Mouse (Mus musculus): ENCODE data around the gene Nbeal1.
A peak's percentile ranks its signal among the peaks of the same experiment; 100 is the strongest.
"Not testable (repeated sequence)": the region's sequence is repeated elsewhere in the genome, so short reads cannot be mapped to it uniquely, and the experiment has no call there.

Gene Nbeal1

GRCm38 (mm10) chr1:60179932-60180783 lies at the start of gene Nbeal1:
Nbeal1 (plus strand) TSS chr1:60180599.
- peak; percentile 100 for DNase-seq

- no peak for DNase-seq
Observed at GRCm38 (mm10) chr1:60137346-60137745, 43.1 kb upstream of the Nbeal1 start.

GRCm38 (mm10) chr1:60152700-60153099 lies 27.7 kb upstream of the Nbeal1 start:
- no peak for DNase-seq

- no peak for DNase-seq
Observed at GRCm38 (mm10) chr1:60156651-60157050, 23.7 kb upstream of the Nbeal1 start.

GRCm38 (mm10) chr1:60158411-60158810 lies 22.0 kb upstream of the Nbeal1 start:
- peak in 1 of 2 experiments; percentile 68 for DNase-seq

GRCm38 (mm10) chr1:60163676-60164075 lies 16.7 kb upstream of the Nbeal1 start:
- no peak for DNase-seq

- no peak for DNase-seq
Observed at GRCm38 (mm10) chr1:60169626-60170025, 10.8 kb upstream of the Nbeal1 start.

- no peak for DNase-seq
Observed at GRCm38 (mm10) chr1:60170251-60170650, 10.1 kb upstream of the Nbeal1 start.

GRCm38 (mm10) chr1:60173119-60173518 lies 7.3 kb upstream of the Nbeal1 start:
- no peak for DNase-seq

GRCm38 (mm10) chr1:60177814-60178213 lies 2.6 kb upstream of the Nbeal1 start:
- DNase-seq = not testable (repeated sequence)

- DNase-seq = no peak
Observed at GRCm38 (mm10) chr1:60179376-60179775, 1.0 kb upstream of the Nbeal1 start.

GRCm38 (mm10) chr1:60180784-60181221 lies 404 bp downstream of the Nbeal1 start:
- DNase-seq = no peak

- DNase-seq = no peak
Observed at GRCm38 (mm10) chr1:60188454-60188853, 8.1 kb downstream of the Nbeal1 start.

GRCm38 (mm10) chr1:60196813-60197212 lies 16.4 kb downstream of the Nbeal1 start:
- DNase-seq = peak in 1 of 2 experiments; percentile 9

GRCm38 (mm10) chr1:60199006-60199405 lies 18.6 kb downstream of the Nbeal1 start:
- no peak for DNase-seq

GRCm38 (mm10) chr1:60236261-60236660 lies 55.9 kb downstream of the Nbeal1 start:
- DNase-seq = no peak

- DNase-seq = no peak
Observed at GRCm38 (mm10) chr1:60240430-60240829, 60.0 kb downstream of the Nbeal1 start.

GRCm38 (mm10) chr1:60268113-60268512 lies 87.7 kb downstream of the Nbeal1 start:
- no peak for DNase-seq

GRCm38 (mm10) chr1:60269314-60269713 lies 88.9 kb downstream of the Nbeal1 start:
- DNase-seq = no peak

GRCm38 (mm10) chr1:60272471-60272870 lies 92.1 kb downstream of the Nbeal1 start:
- DNase-seq = peak in 1 of 2 experiments; percentile 10

GRCm38 (mm10) chr1:60293921-60294320 lies 113.5 kb downstream of the Nbeal1 start:
- no peak for DNase-seq

- peak; percentile 92 to 96 for DNase-seq
Observed at GRCm38 (mm10) chr1:60342808-60343629, 162.6 kb downstream of the Nbeal1 start, which contains the start of gene Cyp20a1. Cyp20a1 (plus strand) TSS chr1:60343323.

- no peak for DNase-seq
Observed at GRCm38 (mm10) chr1:60343630-60344455, 163.4 kb downstream of the Nbeal1 start.

Data from lung, postnatal 4 days (tissue).